Mouse (Mus musculus): ENCODE results near the gene Mtif3. TPM values are rescaled to one million over a fixed set of nuclear protein-coding genes. Genes with fewer than 3 reads are reported as not detected.
A peak's percentile ranks its signal among the peaks of the same experiment; 100 is the strongest.

The Mtif3 gene
- total RNA-seq (2021): 10 to 100 TPM; 17.6 to 20.6 TPM
- long read RNA-seq, experiment 1, full-length matches to known transcripts: 26 of 33 reads
- long read RNA-seq, experiment 1, partial matches to known transcripts: 1 of 33 reads
- long read RNA-seq, experiment 1, other reads (novel, unspliced or antisense): 6 of 33 reads
- long read RNA-seq, experiment 2, full-length matches to known transcripts: 28 of 40 reads
- long read RNA-seq, experiment 2, partial matches to known transcripts: 2 of 40 reads
- long read RNA-seq, experiment 2, other reads (novel, unspliced or antisense): 10 of 40 reads

DNA sequence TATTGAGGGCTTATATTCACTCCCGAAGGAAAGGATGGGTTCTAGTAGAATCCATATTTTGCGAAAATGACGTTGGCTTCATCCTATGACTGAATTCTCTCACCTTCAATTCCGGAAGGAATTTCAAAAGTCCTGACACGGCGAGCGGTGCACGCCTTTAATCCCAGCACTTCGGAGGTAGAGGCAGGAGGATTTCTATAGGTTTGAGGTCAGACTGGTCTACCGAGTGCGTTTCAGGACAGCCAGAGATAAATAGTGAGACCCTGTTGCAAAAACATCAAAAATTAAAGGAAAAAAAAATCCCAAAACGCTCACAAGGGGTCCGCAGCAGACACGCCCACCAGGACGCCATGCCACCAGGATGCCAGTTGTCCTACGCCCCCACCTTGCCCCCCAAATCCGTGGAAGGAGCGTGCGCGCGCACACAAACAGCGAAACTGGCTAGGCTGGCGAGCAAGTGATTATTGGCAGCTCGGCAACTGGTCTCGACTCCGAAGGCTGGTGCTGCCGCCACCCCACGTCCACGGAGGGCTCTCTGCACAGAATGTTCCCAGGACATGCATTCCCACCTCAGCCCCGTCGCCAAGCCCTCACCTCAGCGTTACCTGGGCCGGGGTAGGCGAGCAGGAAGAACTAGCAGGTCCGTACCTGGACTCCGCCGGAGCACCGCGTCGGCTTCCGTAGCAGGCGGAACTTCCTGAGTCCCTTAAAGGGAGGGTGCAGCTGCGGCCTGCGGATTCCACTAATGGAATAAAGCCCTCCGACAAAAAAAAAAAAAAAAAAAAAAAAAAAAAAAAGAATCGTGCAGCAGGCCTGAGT lies at the start of gene Mtif3:
Gene Mtif3 (minus strand): TSS at position 683 of the 819 bp plus-strand sequence.
- intact Hi-C loops (cut with DNase I): loop anchor here (2.0 kb wide), 1 partner anchor 73 kb away; no protein-coding TSS in a partner anchor
- DNase-seq: peak; percentile 68 to 76

DNA sequence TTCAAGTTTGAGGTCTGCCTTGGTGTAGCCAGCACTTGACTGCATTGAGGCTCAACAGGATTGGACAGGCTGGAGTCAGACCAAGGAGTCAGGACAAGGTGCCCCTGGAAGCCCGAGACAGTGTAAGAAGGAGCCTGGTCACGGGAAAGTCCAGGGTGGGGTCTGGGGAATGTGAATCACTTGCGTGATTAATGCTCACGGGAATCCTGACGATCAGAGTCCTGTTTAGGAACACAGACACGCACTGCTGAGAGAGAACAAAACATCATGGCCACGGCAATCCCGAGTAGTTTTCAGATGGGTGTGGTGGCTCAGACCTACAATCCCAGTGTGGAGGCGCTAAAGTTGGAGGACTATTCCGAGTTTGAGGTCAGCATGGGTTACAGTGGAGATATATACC lies 47.7 kb upstream of the Mtif3 start:
- intact Hi-C loops (cut with DNase I): no loop called here
- no peak for DNase-seq

DNA sequence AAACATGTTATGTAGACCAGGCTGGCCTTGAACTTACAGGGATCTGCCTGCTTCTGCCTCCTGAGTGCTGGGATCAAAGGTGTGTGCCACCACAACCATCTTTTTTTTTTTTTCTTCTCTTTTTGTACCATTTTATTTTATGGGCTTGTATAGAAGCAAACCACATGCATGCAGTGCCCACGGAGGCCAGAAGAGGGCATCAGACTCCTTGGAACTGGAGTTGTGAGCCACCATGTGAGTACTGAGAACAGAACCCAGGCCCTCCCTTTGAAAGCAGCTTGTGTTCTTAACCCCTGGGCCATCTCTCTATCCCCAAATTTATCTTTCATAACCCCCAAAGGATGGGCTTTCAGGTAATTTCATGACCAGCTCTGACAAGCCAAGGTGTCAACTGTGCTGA lies 39.7 kb upstream of the Mtif3 start:
- intact Hi-C loops (cut with DNase I): no loop called here
- DNase-seq: no peak

DNA sequence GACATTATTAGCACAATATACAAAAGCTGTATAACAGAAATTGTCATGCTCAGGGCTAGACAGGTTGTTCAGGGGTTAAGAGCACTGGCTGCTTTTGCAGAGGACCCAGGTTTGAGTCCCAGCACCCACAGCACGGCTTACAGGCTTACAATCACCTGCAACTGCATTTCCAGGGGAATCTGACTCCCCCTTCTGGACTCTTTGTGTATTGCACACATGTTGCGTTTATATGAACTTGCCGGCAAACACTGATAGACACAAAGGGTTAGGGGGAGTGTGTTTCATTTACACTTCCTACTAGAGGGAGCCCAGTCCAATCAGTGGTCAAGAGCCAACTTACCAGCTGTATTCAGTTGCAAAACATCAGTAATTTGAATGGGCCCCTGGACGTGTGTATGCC lies 37.7 kb upstream of the Mtif3 start:
- intact Hi-C loops (cut with DNase I): no loop called here
- DNase-seq: no peak

DNA sequence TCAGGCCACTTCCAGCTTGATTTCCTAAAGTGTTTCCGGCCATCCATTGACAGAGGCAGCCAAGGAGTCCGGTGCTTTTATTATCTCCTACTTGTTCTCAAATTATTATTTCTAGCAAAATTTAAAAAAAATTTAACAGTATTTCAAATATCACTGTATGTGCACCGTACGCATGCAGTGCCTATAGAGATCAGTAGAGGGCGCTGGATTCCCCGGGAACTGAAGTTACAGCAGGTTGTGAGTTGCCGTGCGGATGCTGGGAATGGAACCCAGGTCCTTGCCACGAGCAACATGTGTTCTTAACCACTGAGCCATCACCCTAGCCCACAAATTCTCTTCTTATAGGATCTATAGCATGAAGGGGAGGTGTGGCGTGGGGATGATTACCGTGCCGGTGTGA lies 35.2 kb upstream of the Mtif3 start:
- no peak for DNase-seq
- intact Hi-C loops (cut with DNase I): no loop called here

DNA sequence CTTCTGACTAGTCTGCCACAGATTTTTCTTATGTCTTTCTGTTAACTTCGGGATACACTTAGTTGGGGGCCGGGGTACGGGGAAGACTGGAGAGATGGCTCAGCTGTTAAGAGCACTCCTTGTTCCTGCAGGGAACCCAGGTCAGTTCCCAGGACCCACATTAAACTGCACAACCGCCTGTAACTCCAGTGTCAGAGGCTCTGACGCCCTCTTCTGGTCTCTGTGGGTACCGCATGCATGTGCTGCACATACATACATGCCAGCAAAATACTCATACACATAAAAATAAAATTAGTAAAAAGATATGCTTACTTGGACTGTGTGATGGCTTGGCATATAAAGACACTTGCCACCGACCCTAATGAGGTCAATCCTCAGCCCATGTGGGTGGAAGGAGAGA lies 33.2 kb upstream of the Mtif3 start:
- intact Hi-C loops (cut with DNase I): no loop called here

DNA sequence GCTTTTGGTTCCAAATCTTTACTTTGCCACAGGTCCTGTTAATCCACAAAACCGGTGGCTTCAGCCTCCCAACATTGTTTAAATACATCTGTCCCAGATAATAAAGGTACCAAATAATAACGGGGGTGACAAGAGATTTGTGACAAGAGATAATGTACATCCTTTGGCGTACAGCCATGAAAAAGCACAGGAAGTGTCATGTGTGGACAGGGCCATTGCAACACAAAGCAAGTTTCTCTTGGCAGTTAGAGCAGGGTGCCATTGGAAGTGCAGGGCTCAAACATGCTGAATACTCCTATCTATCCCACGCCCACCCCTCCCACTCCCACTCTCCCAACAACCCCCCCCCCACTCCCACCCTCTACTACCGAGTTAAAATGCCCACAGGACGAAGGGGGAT lies 31.4 kb upstream of the Mtif3 start:
- DNase-seq: no peak
- intact Hi-C loops (cut with DNase I): no loop called here

More for the DNA sequence above, 33.2 kb upstream of the Mtif3 start:
- DNase-seq: no peak

DNA sequence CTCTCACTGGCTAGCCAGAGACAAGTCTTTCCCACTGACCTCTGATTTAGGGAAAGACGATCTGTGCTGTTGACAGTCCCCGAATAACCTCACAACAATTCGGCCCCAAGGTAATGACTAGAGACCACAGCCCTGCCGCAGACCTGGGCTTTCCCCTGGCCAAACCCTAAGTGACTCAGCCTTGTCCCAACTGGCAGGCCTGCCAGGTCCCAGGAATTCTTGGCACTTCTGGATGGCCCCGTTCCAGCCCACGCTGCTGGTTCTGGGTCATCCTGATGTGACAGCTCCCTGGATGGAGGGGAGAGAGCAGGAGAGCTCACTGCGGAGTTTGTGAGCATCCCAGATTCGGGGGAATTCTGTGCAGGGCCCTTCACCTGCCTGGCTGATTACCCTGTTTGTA lies 29.9 kb upstream of the Mtif3 start:
- intact Hi-C loops (cut with DNase I): no loop called here
- DNase-seq: peak; percentile 39 to 42

DNA sequence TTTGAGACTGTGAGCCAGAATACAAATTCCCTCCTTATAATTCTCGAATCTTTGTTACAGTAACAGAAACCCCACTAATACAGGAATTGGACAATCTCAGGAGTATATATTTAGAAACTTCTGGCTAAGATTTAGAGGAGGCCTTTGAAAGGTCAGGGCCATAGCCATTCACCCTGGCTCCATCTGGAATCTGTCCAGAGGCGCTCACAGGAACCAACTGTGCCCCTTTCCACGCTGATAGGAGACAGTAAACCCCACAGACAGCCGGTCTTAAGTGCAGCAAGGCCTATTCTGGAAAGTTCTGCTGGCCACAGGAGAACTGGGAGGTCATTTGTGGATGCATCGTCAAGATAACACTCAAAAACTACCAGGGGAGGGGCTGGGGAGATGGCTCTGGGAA lies 25.5 kb upstream of the Mtif3 start:
- intact Hi-C loops (cut with DNase I): loop anchor here (5.0 kb wide), 1 partner anchor 47 kb away; no protein-coding TSS in a partner anchor
- no peak for DNase-seq

DNA sequence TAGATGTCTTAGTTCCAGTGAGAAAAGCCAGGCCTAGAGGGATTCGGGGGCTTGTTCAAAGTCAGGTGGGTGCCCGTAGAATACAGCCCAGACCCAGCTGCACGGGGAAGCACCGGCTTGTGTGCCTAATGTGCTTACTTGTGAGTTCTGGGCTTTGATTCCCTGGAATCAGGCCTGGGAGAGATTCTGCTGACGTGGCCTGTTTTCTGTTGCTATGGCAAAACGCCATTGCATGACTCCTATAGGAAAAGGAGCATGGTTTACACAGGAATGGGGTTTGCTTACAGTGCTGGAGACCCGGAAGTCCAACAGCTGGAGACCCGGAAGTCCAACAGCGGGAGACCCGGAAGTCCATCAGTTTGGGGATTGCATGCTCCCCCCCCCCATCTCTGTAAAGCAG lies 24.0 kb upstream of the Mtif3 start:
- no peak for DNase-seq
- intact Hi-C loops (cut with DNase I): loop anchor here (5.0 kb wide), 1 partner anchor 45 kb away; no protein-coding TSS in a partner anchor

DNA sequence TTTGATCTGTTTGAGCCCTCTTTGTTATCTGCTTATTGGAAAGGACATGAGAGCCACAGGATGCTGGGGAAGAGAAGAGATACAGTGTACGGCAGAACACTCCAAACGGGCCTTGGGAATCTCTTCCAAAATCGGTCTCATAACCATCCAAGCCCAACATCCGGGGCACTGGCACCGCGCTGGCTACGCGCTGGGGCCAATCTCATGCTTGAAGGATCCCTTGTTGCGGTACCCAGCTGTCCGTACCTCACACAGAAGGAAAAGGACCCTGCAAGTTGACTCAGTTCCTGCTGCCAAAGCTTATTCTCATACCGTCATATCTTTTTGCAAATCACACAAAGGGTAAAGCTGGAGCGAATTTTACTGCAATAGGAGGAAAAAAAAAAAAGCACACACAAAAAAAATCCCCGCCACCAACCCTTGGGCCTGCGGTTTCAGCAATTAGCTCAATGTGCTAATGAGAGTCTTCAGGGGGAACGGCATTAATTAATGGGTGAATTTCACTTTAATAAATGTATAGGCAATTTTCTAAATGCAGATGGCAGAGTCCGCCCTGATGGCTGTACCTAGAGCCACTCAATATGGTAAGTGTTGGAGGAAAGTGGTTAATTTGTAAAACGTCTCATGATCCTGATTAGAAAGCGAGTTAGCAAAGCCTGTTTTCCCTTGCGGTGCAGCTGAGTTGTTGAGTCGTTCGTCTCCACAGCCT lies 22.3 kb upstream of the Mtif3 start:
- DNase-seq: no peak
- intact Hi-C loops (cut with DNase I): loop anchor here (5.0 kb wide), 1 partner anchor 44 kb away; no protein-coding TSS in a partner anchor

DNA sequence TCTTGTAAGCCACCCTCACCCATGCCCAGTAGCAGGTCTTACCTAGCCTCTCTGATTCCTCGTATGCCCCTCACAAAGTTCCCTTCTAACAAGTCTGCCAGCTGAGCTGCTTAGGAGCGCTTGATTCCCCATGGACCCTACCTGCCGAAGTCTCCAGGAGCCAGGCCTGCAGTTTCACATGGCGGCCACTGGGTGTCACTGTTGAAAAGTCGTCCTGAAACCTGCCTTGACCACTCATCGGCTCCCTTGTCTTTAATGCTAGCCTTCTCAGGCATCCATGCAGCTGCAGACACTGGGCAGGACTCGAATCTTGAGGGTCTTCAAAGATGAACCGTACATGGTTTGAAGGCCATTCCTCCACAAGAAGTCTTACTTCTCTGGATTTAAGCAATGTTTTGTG lies 19.6 kb upstream of the Mtif3 start:
- intact Hi-C loops (cut with DNase I): loop anchor here (5.0 kb wide), 2 partner anchors 89 to 334 kb away; no protein-coding TSS in a partner anchor
- peak; percentile 30 to 33 for DNase-seq

DNA sequence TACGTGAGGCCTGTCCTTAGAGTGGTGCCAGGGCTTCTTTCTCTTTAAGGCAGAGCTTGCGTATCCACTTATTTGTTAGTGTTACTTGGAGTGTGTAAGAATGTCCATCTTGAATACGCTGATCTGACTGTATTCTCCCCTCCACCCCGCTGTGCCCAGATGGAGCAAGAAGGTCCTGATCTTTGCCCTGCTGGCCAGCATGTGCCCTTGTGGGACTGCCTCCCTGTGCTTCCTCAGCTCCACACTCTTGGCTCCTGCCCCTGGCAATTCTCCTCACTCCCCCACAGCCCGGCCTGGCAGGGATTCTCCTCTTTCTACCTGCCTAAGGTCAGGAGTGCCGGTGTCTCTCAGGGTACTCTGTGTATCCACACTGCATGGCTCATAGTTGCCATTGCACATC lies 17.8 kb upstream of the Mtif3 start:
- intact Hi-C loops (cut with DNase I): loop anchor here (5.0 kb wide), 2 partner anchors 91 to 336 kb away; no protein-coding TSS in a partner anchor
- DNase-seq: no peak

DNA sequence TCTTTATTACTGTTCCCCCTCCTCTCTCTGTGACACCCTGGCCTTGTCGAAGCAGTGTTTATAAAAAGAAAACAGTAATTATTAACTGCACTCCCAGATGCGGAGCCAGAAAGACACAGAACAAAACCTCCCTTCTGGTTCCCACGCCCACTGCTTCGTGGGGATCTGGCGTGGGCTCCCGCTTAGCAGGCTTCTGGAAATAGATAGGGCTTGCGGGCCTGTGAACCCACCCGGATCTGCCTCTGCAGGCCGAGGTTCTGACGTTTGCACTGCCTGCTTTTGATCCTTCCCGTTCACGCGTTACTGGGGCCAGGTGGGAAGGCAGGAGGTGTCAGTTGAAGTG lies 11.2 kb upstream of the Mtif3 start:
- intact Hi-C loops (cut with DNase I): no loop called here
- no peak for DNase-seq

DNA sequence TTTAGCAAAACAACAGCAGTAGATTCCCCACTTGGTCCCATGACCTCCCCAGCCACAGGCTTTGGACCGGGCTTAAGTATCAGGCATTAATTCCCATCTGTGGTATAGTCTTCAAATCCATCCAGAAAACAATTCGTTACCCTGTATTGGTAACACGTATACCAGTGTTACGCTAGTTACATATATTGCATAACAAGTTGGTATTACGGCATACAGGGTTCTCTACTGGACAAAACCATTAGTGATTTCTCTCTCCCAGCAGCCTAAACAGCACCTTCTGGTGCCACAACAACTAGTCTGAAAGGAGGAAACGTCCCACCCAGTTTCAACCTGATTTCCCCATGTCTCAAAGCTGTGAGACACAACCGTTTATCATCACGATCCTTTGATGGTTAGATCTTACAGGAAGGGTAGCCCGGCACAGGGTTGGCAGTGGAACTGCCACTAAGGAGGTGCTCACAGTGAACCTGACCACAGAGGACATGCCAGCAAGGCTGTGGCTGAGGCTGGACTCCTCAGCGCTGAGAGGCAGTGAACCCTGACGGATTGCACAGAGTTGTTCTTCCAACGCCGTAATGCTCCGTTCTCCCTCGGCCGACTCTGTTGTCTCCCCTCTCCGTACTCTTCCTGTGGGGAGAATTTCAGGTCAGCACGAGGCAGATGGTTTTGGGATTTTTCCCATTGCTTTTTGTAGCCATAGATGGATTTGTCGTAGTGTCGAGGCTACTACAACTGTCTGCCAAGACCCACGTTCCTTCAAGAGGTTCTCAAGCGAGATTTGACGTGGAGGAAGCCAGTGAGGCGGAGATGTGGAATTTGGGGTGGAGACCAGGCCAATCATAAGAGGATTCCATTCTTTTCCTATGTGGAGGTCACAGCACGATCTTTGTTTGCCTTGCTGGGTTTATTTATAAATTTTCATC lies 10.5 kb upstream of the Mtif3 start:
- intact Hi-C loops (cut with DNase I): no loop called here
- no peak for DNase-seq

DNA sequence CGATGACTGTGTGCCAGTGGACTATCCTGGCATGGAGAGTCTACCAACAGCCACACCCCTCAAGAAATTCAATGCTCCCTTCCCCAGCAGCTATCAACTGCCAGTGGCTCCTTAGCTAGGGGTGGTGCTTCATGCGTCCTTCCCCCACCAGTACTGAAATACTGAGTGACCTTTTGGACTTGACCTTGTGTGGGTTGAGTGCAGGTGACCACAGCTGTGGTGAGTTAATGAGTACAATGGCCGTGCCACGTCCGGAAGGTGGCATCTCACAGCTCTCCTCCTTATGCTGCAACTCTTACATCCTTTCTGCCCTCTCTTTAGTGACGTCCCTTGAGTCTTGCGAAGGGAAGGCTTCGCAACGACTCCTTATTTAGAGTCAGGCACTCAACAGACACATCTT lies 9.8 kb upstream of the Mtif3 start:
- intact Hi-C loops (cut with DNase I): no loop called here

DNA sequence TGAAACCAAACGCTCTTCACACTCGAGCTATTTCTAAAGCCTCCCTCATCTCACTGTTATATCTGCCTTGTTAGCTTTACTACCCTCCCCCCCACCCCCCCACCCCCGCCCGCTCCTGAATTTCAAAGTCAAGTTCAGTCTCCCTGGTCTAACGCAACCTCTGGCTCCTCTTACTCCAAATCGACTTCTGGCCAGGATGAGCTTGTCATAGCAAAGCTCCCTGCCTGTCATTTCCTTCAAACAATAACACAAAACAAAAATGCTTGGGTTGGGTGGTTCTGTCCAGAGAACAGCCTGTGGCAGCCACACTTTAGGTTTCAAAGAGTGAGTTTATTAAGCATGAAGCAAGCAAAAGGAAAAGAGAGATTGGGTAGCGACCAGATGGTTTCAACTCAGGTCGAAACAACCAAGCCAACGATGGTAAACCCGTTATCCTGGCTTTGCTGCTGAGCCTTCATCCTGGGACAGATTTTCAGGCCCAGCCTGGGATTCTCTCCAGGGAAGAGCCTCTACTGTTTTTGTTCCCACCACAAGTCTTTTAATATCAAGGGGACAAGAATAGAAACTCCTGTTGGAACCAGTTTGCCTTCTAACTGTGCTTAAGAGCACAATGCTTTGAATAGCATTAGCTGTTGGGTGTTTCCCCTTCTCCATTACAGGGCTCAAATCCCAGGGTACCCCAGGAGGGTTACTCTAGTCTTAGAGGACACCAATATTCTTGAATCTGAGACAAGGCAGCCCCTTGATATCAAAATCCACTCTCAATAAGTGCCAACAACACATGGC lies 8.4 kb upstream of the Mtif3 start:
- intact Hi-C loops (cut with DNase I): no loop called here
- no peak for DNase-seq

More for the DNA sequence above, 9.8 kb upstream of the Mtif3 start:
- no peak for DNase-seq

DNA sequence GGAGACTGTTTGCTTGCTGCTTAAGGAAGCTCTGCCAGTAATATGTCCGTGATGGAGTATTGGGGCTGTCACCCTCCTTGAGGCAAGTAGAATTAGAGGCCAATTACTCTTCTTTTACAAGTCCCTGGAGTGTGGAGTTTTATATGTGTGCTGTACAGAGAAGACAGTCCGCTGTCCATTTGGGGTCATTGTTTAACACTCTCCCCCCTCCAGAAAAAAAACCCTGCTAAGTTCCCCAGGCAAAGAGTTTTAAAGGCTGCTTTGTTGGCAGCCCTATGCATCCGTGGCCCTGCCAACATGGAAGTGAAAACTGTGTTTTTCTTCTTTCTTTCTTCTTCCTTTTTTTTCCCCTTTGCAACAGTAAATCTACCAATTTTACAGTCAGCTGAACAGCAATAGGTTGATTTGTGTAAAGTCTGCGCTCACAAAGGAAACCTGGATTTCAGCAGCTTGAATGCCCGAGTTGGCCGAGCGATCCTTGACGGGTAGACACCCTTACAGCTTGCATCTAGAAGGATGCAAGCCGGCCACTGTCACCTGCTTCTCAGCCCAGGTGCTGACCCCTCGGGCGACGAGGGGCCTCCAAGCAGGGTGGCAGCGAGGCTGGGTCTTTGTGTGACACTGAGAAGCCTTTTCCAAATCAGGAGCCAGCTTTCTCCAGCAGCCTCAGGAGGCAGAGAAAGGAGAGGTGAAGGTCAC lies 5.2 kb upstream of the Mtif3 start:
- no peak for DNase-seq
- intact Hi-C loops (cut with DNase I): no loop called here

DNA sequence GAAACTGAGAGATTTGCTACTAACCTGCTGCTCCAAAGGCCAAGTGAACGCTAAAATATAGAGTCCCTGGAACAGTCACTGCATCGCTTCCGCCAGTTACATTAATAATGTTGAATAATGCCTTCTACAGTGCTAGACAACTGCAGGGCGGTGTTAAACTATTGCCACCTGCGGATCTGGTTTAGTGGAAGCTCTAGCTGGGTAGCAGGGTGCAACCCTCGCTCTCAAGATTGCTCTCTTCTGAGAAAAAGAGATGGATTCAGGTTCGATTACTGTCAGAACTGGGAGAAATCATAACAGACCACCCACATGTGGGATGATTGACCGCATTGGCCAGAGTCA lies 308 bp upstream of the Mtif3 start:
- DNase-seq: no peak
- intact Hi-C loops (cut with DNase I): loop anchor here (2.0 kb wide), 1 partner anchor 73 kb away; no protein-coding TSS in a partner anchor
